Mouse (Mus musculus) inflammation-experienced regulatory T-cells (primary cell): ENCODE data around the gene Tspan6. TPM values are rescaled to one million over a fixed set of nuclear protein-coding genes. Genes with fewer than 3 reads are reported as not detected.

Experiments used
- polyA plus RNA-seq, 2 experiments: library from polyadenylated mRNA; unstranded; fragments of 100-300 nt; shearing (Covaris generic); gene quantifications; one replicate each; pipeline ENCODE4 v1.2.1; 2017

Gene Tspan6
- polyA plus RNA-seq = 1 to 10 TPM; 4.9 to 5.1 TPM

GRCm38 (mm10) chrX:133898014-133898542, at the start of gene Tspan6:
Tspan6 (minus strand) TSS chrX:133898429.

GRCm38 (mm10) chrX:133908261-133908660, 10.0 kb upstream of the Tspan6 start, which contains the start of gene Srpx2:
Srpx2 (plus strand) TSS chrX:133908426.

GRCm38 (mm10) chrX:133850680-133851079, 47.5 kb downstream of the Tspan6 start, which contains the start of gene Tnmd:
Tnmd (plus strand) TSS chrX:133850980.

Other genes starting within 250 kb of the Tspan6 start
- gene Pcdh19, start 209.4 kb downstream of the Tspan6 start, polyA plus RNA-seq = under 1 TPM in 1 of 2 experiments, not detected in 1; 0.61 TPM
- not detected for gene Tnmd, start 47.4 kb downstream of the Tspan6 start, polyA plus RNA-seq
- under 1 TPM; 0.07 to 0.81 TPM for gene Srpx2, start 10.0 kb upstream of the Tspan6 start, polyA plus RNA-seq
- gene Sytl4, start 83.4 kb upstream of the Tspan6 start, polyA plus RNA-seq = under 1 TPM; 0.20 to 0.89 TPM
- 10 to 100 TPM; 41.8 to 45.8 TPM for gene Cstf2, start 160.8 kb upstream of the Tspan6 start, polyA plus RNA-seq